Mouse (Mus musculus) liver, postnatal 0 days (tissue): ENCODE data around the gene Grik1.

Experiments
- CTCF ChIP-seq: sonication (generic); IDR thresholded peaks from 2 replicates; pipeline ENCODE4 v1.5.1; 2016; ENCODE audit warnings: antibody characterized with exemption, low read depth
- EP300 ChIP-seq: IDR thresholded peaks from 2 replicates; pipeline ENCODE4 v1.6.1; 2016; ENCODE audit warnings: antibody characterized with exemption, low read depth, mild to moderate bottlenecking

GRCm38 (mm10) chr16:88247586-88247985 lies 42.5 kb downstream of the Grik1 start:
- TF ChIP-seq CTCF (no peak), EP300 (no peak)
